8 mouse cellular contexts compared by ENCODE assay signal in the genomic region with DNA sequence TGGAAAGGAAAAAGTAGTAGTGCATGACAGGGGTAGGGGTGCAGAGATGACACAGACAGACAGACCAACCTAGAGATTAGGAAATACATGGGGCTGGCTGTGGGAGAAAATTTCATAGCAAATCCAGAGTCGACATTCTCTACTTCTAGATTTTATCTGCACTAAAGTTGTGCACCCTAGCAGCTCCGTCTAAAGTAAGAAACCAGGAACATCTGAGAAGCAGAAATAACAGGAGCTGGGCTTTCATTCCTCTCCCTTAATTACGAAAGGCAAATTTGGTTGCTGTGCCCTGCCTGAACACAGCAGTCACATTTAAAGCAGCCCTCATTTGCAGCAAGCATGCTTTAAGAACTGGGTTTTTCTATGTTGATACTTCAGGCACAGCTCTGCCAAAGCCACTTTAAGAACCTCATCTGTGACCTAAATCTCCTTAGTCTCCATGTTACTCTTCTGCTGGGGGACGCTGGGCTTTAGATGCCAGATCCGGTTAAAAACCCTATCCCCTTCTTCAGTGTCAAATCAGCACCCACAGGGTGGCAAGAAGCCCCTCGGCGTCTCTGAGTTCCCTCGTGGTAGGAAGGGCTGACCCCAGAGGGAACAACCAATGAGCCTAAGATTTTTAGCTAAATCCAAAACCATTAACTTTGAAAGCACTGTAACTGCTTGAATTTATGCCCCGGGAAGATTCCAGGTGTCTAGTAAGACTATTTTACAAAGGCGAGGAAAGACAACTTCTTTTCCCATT.
DNase-seq lines count a peak whose midpoint lies in the region; ATAC-seq and TF ChIP-seq lines count a peak whose summit lies in the region.

No protein-coding gene starts in this region.

- WGBS in kidney, postnatal 0 days: 35% methylated on average over 10 of the region's 10 CpGs
- WGBS in embryonic facial prominence, embryonic 13.5 days: 50% methylated on average over 10 of the region's 10 CpGs
- WGBS in limb, embryonic 12.5 days: 64% methylated on average over 10 of the region's 10 CpGs

- H3K27ac ChIP-seq in kidney, postnatal 0 days: peak overlapping the region; percentile 15; the same call in 1 of the 2 replicates
- peak overlapping the region; percentile 9; the same call in 1 of the 2 replicates for H3K27ac ChIP-seq in embryonic facial prominence, embryonic 13.5 days
- H3K27ac ChIP-seq in limb, embryonic 12.5 days: no peak overlapping the region

- TF ChIP-seq CTCF in kidney, postnatal 0 days (IDR thresholded peaks at IDR 0.05; ENCODE audit: low read depth): no peak

- peak overlapping the region; percentile 76 for H3K4me2 ChIP-seq in kidney, postnatal 0 days (ENCODE audit: low read length)
- peak overlapping the region; percentile 85 for H3K4me2 ChIP-seq in embryonic facial prominence, embryonic 13.5 days
- peak overlapping the region; percentile 97 for H3K4me2 ChIP-seq in limb, embryonic 12.5 days

- H3K9me3 ChIP-seq in kidney, postnatal 0 days (replicated peaks; ENCODE audit: low read length): no peaks in the 10 kb centered on the region
- H3K9me3 ChIP-seq in embryonic facial prominence, embryonic 13.5 days: no peaks in the 10 kb centered on the region
- H3K9me3 ChIP-seq in limb, embryonic 12.5 days: no peaks in the 10 kb centered on the region

- ATAC-seq in kidney, postnatal 0 days (replicated peaks; ENCODE audit: low FRiP score, low read depth): no peak
- no peak for ATAC-seq in embryonic facial prominence, embryonic 13.5 days (ENCODE audit: insufficient number of reproducible peaks, insufficient read depth, low FRiP score, low TSS enrichment, low read depth)
- ATAC-seq in limb, embryonic 12.5 days (ENCODE audit: insufficient number of reproducible peaks, insufficient read depth, low FRiP score, low TSS enrichment, low read depth): no peak
- ATAC-seq in activated CD4-positive, CD25-positive, alpha-beta regulatory T cell, adult 4 months: no peak

- H3K27me3 ChIP-seq in kidney, postnatal 0 days (ENCODE audit: insufficient read depth, low read length): no peaks in the 10 kb centered on the region
- no peaks in the 10 kb centered on the region for H3K27me3 ChIP-seq in embryonic facial prominence, embryonic 13.5 days
- peaks cover 16% of the 10 kb centered on the region for H3K27me3 ChIP-seq in limb, embryonic 12.5 days

- peak overlapping the region; percentile 2; the same call in 1 of the 2 replicates for H3K9ac ChIP-seq in kidney, postnatal 0 days (ENCODE audit: low read depth, low read length)
- H3K9ac ChIP-seq in embryonic facial prominence, embryonic 13.5 days: peak overlapping the region; percentile 52; the same call in 1 of the 2 replicates
- no peak overlapping the region for H3K9ac ChIP-seq in limb, embryonic 12.5 days (replicated peaks)

- no peak for DNase-seq in kidney, postnatal 0 days (ENCODE audit: low spot score)
- no peak for DNase-seq in kidney, postnatal 25 days
- peak; percentile 49 for DNase-seq in retina, adult 2 months (ENCODE audit: low read depth, low spot score)
- DNase-seq in lung, postnatal 14 days: no peak
- DNase-seq in left cerebral cortex, adult 9 months (ENCODE audit: low spot score in 2 of 2): no peak

- H3K4me1 ChIP-seq in kidney, postnatal 0 days (replicated peaks; ENCODE audit: insufficient read depth, low read length): peaks cover 26% of the 10 kb centered on the region
- peaks cover 44% of the 10 kb centered on the region for H3K4me1 ChIP-seq in embryonic facial prominence, embryonic 13.5 days
- H3K4me1 ChIP-seq in limb, embryonic 12.5 days (replicated peaks): peaks cover 33% of the 10 kb centered on the region

- peak overlapping the region; percentile 61 for H3K4me3 ChIP-seq in kidney, postnatal 0 days (replicated peaks; ENCODE audit: low read depth, low read length)
- peak overlapping the region; percentile 59 for H3K4me3 ChIP-seq in embryonic facial prominence, embryonic 13.5 days
- 0 out of 2 replicates have a peak overlapping the region, but pooled peaks have one; percentile 59 for H3K4me3 ChIP-seq in limb, embryonic 12.5 days (replicated peaks)

- H3K36me3 ChIP-seq in kidney, postnatal 0 days (ENCODE audit: insufficient read depth, low read length): peaks cover 18% of the 10 kb centered on the region
- peaks cover 31% of the 10 kb centered on the region for H3K36me3 ChIP-seq in embryonic facial prominence, embryonic 13.5 days
- peaks cover 27% of the 10 kb centered on the region for H3K36me3 ChIP-seq in limb, embryonic 12.5 days
